Mouse (Mus musculus): ENCODE measurements around the gene Ncor1.

DNA sequence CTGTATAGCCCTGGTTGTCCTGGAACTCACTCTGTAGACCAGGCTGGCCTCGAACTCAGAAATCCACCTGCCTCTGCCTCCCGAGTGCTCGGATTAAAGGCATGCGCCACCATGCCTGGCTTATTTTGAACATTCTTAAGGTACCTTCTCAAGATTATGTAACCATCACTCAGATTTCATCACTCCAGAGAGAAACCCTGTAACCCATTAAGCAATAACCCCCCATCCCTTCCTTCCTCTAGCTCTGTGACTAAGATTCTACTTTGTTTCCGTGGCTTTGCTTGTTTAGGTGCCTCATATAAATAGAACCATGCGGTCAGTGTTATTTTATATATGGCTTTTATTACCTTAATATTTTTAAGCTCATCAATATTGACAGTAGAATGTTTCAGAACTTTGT lies 12.1 kb upstream of the Ncor1 start:
- TF ChIP-seq POLR2A (IDR thresholded peaks at IDR 0.05; ENCODE audit: low read depth, low read length) (no peak), CTCF (conservative IDR thresholded peaks at IDR 0.05; ENCODE audit: insufficient read depth, insufficient read length, low read depth, low read length) (no peak)

Data from kidney, adult 2 months (tissue).